Mouse (Mus musculus) c-Kit-positive CD71-positive TER-119-positive erythroid progenitor cells, embryonic 14.5 days (primary cell): ENCODE measurements around the gene Prss29.

Experiments
- DNase-seq: peaks from one replicate; pipeline ENCODE4 v3.0.0-alpha.2; 2013; ENCODE audit warnings: low spot score

The Prss29 gene

GRCm38 (mm10) chr17:25345462-25345861, 27.0 kb downstream of the Prss29 start, which contains the start of gene Tpsab1:
TSS of gene Tpsab1 (minus strand) at chr17:25345562.
- no peak for DNase-seq

GRCm38 (mm10) chr17:25361291-25361690, 42.8 kb downstream of the Prss29 start:
- no peak for DNase-seq

- peak; percentile 10 for DNase-seq
Observed at GRCm38 (mm10) chr17:25363726-25364125, 45.3 kb downstream of the Prss29 start.

GRCm38 (mm10) chr17:25366005-25366404, 47.6 kb downstream of the Prss29 start, which contains the start of gene Tpsb2:
TSS of gene Tpsb2 (plus strand) at chr17:25366305.
- DNase-seq, result no peak

GRCm38 (mm10) chr17:25368973-25369372, 50.5 kb downstream of the Prss29 start, which contains the start of gene Tpsg1:
TSS of gene Tpsg1 (plus strand) at chr17:25369273.
- DNase-seq, result no peak
